Mouse (Mus musculus): ENCODE results near the gene Specc1l. TPM values are rescaled to one million over a fixed set of nuclear protein-coding genes. Genes with fewer than 3 reads are reported as not detected.
A peak's percentile ranks its signal among the peaks of the same experiment; 100 is the strongest.

Gene Specc1l
- 16.7 and 17.7 TPM in 2 replicates for polyA plus RNA-seq (2012; rRNA removed)

GRCm38 (mm10) chr10:75211807-75212645 lies at the start of gene Specc1l:
Gene Specc1l, plus strand, starts transcription at chr10:75212073.
- Histone ChIP-seq H3K4me1 (ENCODE audit: control insufficient read depth, insufficient read depth, insufficient read length) (peaks cover 5% of the 10 kb centered on the region), H3K4me3 (ENCODE audit: extremely low read depth, insufficient read depth, insufficient read length) (peak within 1 kb of the TSS; percentile 99), H3K27me3 (ENCODE audit: control insufficient read depth, insufficient read depth, low read length) (no peaks in the 10 kb centered on the region), H3K27ac (ENCODE audit: insufficient read depth, low read length) (peak within 1 kb of the TSS; percentile 94), H3K36me3 (ENCODE audit: control insufficient read depth, insufficient read depth, low read length) (no peaks in the 10 kb centered on the region)
- TF ChIP-seq POLR2A (IDR thresholded peaks at IDR 0.05; ENCODE audit: low read depth, low read length) (peak; percentile 13; the same call in 1 of the 2 replicates), CTCF (IDR thresholded peaks at IDR 0.05; ENCODE audit: extremely low read depth, insufficient read depth, insufficient read length, insufficient replicate concordance) (no peak)
- under 1% methylated on average over 73 of the region's 80 CpGs for WGBS
- DNase-seq (ENCODE audit: low read depth in 1 of 2, low spot score in 2 of 2): peak; percentile 88 to 97

GRCm38 (mm10) chr10:75165825-75166481 lies 45.9 kb upstream of the Specc1l start:
- no peaks in the 10 kb centered on the region for H3K27me3 ChIP-seq (ENCODE audit: control insufficient read depth, insufficient read depth, low read length)
- peaks cover 2% of the 10 kb centered on the region; the same call in 1 of the 2 replicates for H3K36me3 ChIP-seq (ENCODE audit: control insufficient read depth, insufficient read depth, low read length)
- no peaks in the 10 kb centered on the region for H3K4me1 ChIP-seq (ENCODE audit: control insufficient read depth, insufficient read depth, insufficient read length)
- WGBS: 87% methylated on average over 10 of the region's 10 CpGs
- H3K27ac ChIP-seq (ENCODE audit: insufficient read depth, low read length): no peak overlapping the region
- H3K4me3 ChIP-seq (ENCODE audit: extremely low read depth, insufficient read depth, insufficient read length): no peak overlapping the region
- DNase-seq (ENCODE audit: low read depth in 1 of 2, low spot score in 2 of 2): no peak
- TF ChIP-seq POLR2A (IDR thresholded peaks at IDR 0.05; ENCODE audit: low read depth, low read length): no peak
- TF ChIP-seq CTCF (IDR thresholded peaks at IDR 0.05; ENCODE audit: extremely low read depth, insufficient read depth, insufficient read length, insufficient replicate concordance): no peak

- Histone ChIP-seq H3K36me3 (ENCODE audit: control insufficient read depth, insufficient read depth, low read length) (peaks cover 2% of the 10 kb centered on the region; the same call in 1 of the 2 replicates), H3K27me3 (ENCODE audit: control insufficient read depth, insufficient read depth, low read length) (no peaks in the 10 kb centered on the region), H3K4me3 (ENCODE audit: extremely low read depth, insufficient read depth, insufficient read length) (no peak overlapping the region), H3K27ac (ENCODE audit: insufficient read depth, low read length) (no peak overlapping the region), H3K4me1 (ENCODE audit: control insufficient read depth, insufficient read depth, insufficient read length) (no peaks in the 10 kb centered on the region)
- WGBS: 93% methylated on average over 4 of the region's 4 CpGs
- TF ChIP-seq POLR2A (IDR thresholded peaks at IDR 0.05; ENCODE audit: low read depth, low read length) (no peak), CTCF (IDR thresholded peaks at IDR 0.05; ENCODE audit: extremely low read depth, insufficient read depth, insufficient read length, insufficient replicate concordance) (no peak)
- no peak for DNase-seq (ENCODE audit: low read depth in 1 of 2, low spot score in 2 of 2)
Measured at GRCm38 (mm10) chr10:75166601-75167000, 45.3 kb upstream of the Specc1l start.

GRCm38 (mm10) chr10:75170207-75170850 lies 41.5 kb upstream of the Specc1l start:
- TF ChIP-seq POLR2A (IDR thresholded peaks at IDR 0.05; ENCODE audit: low read depth, low read length): no peak
- no peak for TF ChIP-seq CTCF (IDR thresholded peaks at IDR 0.05; ENCODE audit: extremely low read depth, insufficient read depth, insufficient read length, insufficient replicate concordance)
- no peak overlapping the region for H3K4me3 ChIP-seq (ENCODE audit: extremely low read depth, insufficient read depth, insufficient read length)
- no peaks in the 10 kb centered on the region for H3K27me3 ChIP-seq (ENCODE audit: control insufficient read depth, insufficient read depth, low read length)
- no peak for DNase-seq (ENCODE audit: low read depth in 1 of 2, low spot score in 2 of 2)
- 61% methylated on average over 12 of the region's 12 CpGs for WGBS
- H3K4me1 ChIP-seq (ENCODE audit: control insufficient read depth, insufficient read depth, insufficient read length): no peaks in the 10 kb centered on the region
- H3K36me3 ChIP-seq (ENCODE audit: control insufficient read depth, insufficient read depth, low read length): peaks cover 3% of the 10 kb centered on the region; the same call in 1 of the 2 replicates
- no peak overlapping the region for H3K27ac ChIP-seq (ENCODE audit: insufficient read depth, low read length)

GRCm38 (mm10) chr10:75173056-75173455 lies 38.8 kb upstream of the Specc1l start:
- Histone ChIP-seq H3K4me1 (ENCODE audit: control insufficient read depth, insufficient read depth, insufficient read length) (no peaks in the 10 kb centered on the region), H3K27me3 (ENCODE audit: control insufficient read depth, insufficient read depth, low read length) (no peaks in the 10 kb centered on the region), H3K36me3 (ENCODE audit: control insufficient read depth, insufficient read depth, low read length) (peaks cover 14% of the 10 kb centered on the region), H3K27ac (ENCODE audit: insufficient read depth, low read length) (peak overlapping the region; percentile 33; the same call in 1 of the 2 replicates), H3K4me3 (ENCODE audit: extremely low read depth, insufficient read depth, insufficient read length) (no peak overlapping the region)
- TF ChIP-seq CTCF (IDR thresholded peaks at IDR 0.05; ENCODE audit: extremely low read depth, insufficient read depth, insufficient read length, insufficient replicate concordance) (no peak), POLR2A (IDR thresholded peaks at IDR 0.05; ENCODE audit: low read depth, low read length) (no peak)
- WGBS: 82% methylated on average over 8 of the region's 8 CpGs
- DNase-seq (ENCODE audit: low read depth in 1 of 2, low spot score in 2 of 2): no peak

- Histone ChIP-seq H3K4me3 (ENCODE audit: extremely low read depth, insufficient read depth, insufficient read length) (peak overlapping the region; percentile 13; the same call in 1 of the 2 replicates), H3K27me3 (ENCODE audit: control insufficient read depth, insufficient read depth, low read length) (no peaks in the 10 kb centered on the region), H3K4me1 (ENCODE audit: control insufficient read depth, insufficient read depth, insufficient read length) (no peaks in the 10 kb centered on the region), H3K27ac (ENCODE audit: insufficient read depth, low read length) (peak overlapping the region; percentile 70), H3K36me3 (ENCODE audit: control insufficient read depth, insufficient read depth, low read length) (peaks cover 16% of the 10 kb centered on the region)
- DNase-seq (ENCODE audit: low read depth in 1 of 2, low spot score in 2 of 2): no peak
- TF ChIP-seq CTCF (IDR thresholded peaks at IDR 0.05; ENCODE audit: extremely low read depth, insufficient read depth, insufficient read length, insufficient replicate concordance): no peak
- no peak; the same call in 1 of the 2 replicates for TF ChIP-seq POLR2A (IDR thresholded peaks at IDR 0.05; ENCODE audit: low read depth, low read length)
- 87% methylated on average over 12 of the region's 12 CpGs for WGBS
Measured at GRCm38 (mm10) chr10:75173712-75174111, 38.2 kb upstream of the Specc1l start.

All from spleen, adult 2 months (tissue).